Mouse (Mus musculus): ENCODE results near the gene Gnmt.
A peak's percentile ranks its signal among the peaks of the same experiment; 100 is the strongest.

The Gnmt gene

GRCm38 (mm10) chr17:46703971-46704886 lies 24.7 kb downstream of the Gnmt start:
- DNase-seq (ENCODE audit: low read depth, low spot score), result no peak

- no peak for DNase-seq (ENCODE audit: low read depth, low spot score)
Observed at GRCm38 (mm10) chr17:46702506-46702905, 26.5 kb downstream of the Gnmt start.

GRCm38 (mm10) chr17:46702100-46702499 lies 26.9 kb downstream of the Gnmt start:
- no peak for DNase-seq (ENCODE audit: low read depth, low spot score)

DNA sequence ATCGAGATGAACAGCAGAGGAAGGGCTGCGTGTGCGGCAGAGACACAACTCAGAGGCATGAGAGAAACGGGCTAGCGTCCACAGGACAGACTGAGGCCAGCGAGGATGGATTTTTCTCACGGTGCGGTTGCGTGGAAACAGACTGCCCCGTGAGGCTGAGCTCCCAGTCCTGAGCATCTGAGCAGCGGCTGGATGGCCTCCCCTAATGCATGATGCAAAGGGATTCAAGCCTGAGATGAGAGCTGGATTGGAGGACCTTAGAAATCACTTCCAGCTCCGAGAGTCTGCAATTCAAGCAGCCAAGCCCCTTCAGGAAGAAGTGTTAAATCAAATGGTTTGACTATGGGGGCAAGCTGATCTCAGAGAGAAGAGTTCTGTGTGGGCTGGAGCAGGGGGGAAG lies 27.5 kb downstream of the Gnmt start:
- no peak for DNase-seq (ENCODE audit: low read depth, low spot score)

DNA sequence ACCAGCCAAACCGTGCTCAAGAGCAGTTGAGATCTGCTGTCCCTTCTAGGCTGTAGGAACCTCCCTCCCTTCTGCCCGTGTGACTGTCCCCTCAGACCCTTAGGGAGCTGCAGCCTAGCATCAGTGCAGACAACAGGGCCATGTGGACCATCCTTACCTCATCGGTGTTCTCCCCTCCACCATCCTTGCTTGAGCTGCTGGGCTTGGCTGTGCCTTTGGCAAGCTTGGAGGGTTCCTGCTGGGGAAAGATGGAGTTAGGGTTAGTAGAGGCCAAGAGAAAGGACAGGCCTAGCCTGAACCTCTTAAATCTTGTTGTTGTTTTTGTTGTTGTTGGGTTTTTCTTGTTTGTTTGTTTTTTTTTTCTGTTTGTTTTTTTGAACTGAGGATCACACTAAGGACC lies 29.1 kb downstream of the Gnmt start:
- no peak for DNase-seq (ENCODE audit: low read depth, low spot score)

DNA sequence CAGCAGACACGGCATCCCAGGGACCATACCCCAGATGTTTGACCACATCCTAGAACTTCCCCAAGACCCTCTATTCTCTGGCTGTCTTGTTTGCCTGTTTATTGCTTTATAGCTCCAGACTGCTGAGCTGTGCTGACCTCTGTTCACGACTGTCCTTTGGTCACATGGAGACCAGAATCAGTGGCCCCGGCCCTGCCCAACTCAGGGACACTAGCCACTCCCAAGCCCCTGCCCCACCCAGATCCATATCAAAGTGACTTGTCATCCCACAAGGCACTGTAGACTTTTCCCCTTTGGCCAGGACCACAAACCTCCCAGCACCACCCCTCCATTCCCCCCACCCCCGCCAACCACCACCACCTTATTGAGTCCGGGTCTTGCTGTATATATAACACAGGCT lies 29.7 kb downstream of the Gnmt start:
- no peak for DNase-seq (ENCODE audit: low read depth, low spot score)

- DNase-seq (ENCODE audit: low read depth, low spot score), result no peak
Observed at GRCm38 (mm10) chr17:46698515-46698914, 30.5 kb downstream of the Gnmt start.

GRCm38 (mm10) chr17:46694517-46695063 lies 34.4 kb downstream of the Gnmt start:
- no peak for DNase-seq (ENCODE audit: low read depth, low spot score)

DNA sequence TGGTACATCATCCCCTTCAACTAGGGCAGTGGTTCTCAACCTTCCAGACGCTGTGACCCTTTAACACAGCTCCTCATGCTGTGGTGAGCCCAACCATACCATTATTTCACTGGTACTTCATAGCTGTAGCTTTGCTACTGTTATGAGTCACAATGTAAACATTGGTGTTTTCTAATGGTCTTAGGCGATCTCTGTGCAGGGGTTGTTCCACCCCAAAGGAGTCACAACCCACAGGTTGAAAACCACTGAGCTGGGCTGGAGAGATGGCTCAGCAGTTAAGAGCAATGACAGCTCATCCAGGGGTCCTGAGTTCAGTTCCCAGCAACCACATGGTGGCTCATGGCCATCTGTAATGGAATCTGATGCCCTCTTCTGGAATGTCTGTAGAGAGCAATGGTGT lies 37.6 kb downstream of the Gnmt start:
- no peak for DNase-seq (ENCODE audit: low read depth, low spot score)

DNA sequence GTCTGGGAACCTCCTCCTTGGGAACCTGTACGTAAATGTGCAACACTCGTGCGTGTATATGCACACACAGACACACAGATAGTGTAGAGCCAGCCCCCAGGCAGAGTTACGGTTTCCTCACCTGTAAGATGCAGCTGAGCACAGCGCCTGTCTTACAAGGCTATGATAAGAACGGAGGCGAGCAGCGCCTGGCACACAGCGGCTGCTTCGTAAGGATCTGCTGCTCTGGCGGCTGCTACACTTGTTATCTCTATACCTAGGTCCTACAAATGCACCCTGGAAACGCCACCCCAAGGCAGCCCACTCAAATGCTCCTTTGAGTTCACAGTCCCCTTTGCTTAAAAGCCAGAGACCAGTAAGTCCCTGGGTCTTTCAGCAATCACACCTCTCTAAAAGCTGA lies 38.3 kb downstream of the Gnmt start:
- no peak for DNase-seq (ENCODE audit: low read depth, low spot score)

DNA sequence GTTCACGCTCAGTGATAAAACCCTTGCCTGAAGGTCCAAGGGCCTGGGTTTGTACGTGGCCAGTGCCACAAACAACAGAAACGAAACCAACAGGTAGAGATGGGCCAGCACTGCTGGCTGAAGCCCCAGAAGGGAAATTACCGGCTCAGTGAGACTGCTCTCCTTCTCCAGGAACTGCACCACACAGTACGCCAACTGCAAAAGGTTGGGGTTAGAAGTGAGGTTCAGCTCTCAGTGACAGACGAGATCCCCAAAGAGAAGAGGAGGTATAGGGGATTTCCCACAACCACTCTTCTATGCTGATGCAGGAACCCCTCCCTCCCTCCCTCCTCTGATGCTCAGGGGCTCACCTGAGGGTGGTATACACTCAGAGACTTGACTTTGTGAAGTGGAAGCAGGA lies 43.1 kb downstream of the Gnmt start:
- no peak for DNase-seq (ENCODE audit: low read depth, low spot score)

DNA sequence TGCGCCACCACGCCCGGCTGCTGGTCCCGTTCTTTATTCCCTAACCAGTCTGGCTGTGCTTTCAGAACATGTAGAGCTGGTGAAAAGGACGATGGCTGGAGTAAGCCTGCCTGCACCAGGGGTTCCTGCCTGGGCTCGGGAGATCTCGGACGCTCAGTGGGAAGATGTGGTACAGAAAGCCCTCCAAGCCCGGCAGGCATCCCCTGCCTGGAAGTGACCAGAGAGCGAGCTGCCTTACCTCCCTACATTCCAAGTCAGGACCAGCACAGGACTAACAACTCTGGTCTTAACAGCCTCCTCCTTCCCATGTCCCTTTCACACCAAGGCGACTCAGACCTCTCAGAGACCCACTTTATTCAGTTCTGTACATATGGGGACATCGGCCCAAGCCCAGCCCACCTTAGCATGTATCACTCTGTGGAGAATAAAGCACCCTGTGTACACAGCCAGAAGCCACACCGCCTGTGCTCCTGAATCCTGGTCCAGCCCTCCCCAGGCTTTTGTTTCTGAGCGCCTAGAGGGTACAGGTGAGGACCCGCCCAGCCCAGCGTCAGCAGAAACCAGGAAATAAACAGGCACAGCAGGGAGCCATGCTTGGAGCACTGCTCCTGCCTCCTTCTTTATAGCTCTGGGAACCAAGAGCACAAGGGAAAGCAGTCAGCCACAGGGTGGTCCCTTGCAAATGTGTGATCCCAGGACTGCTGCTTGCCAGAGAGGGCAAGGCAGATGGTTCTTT lies 46.1 kb downstream of the Gnmt start:
- DNase-seq (ENCODE audit: low read depth, low spot score), result peak; percentile 61

DNA sequence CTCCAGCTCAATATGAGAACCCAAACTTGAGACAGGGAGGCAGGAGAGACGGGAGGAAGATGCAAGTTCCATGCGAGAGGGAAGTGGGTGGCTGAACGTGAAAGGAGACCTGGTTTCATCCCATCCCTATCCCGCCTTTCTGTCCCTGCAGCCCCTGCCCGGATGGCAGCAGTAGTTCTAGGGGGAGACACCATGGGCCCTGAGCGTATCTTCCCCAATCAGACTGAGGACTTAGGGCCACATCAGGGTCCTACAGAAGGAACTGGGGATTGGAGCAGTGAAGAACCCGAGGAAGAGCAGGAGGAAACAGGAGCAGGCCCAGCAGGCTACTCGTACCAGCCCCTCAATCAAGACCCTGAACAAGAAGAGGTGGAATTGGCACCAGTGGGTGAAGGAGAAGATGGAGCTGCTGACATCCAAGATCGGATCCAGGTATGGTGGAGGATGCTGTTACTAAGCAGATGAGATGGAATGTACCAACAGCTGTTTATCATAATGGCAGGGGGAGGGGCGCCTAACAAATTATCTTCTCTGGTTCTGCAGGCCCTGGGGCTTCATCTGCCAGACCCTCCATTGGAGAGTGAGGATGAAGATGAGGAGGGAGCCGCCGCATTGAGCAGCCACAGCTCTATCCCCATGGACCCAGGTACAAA lies 47.4 kb downstream of the Gnmt start:
- DNase-seq (ENCODE audit: low read depth, low spot score), result no peak

GRCm38 (mm10) chr17:46680760-46681373 lies 48.1 kb downstream of the Gnmt start, which contains the start of gene Klhdc3:
Gene Klhdc3 (minus strand): TSS chr17:46680914.
- DNase-seq (ENCODE audit: low read depth, low spot score), result peak; percentile 95

DNA sequence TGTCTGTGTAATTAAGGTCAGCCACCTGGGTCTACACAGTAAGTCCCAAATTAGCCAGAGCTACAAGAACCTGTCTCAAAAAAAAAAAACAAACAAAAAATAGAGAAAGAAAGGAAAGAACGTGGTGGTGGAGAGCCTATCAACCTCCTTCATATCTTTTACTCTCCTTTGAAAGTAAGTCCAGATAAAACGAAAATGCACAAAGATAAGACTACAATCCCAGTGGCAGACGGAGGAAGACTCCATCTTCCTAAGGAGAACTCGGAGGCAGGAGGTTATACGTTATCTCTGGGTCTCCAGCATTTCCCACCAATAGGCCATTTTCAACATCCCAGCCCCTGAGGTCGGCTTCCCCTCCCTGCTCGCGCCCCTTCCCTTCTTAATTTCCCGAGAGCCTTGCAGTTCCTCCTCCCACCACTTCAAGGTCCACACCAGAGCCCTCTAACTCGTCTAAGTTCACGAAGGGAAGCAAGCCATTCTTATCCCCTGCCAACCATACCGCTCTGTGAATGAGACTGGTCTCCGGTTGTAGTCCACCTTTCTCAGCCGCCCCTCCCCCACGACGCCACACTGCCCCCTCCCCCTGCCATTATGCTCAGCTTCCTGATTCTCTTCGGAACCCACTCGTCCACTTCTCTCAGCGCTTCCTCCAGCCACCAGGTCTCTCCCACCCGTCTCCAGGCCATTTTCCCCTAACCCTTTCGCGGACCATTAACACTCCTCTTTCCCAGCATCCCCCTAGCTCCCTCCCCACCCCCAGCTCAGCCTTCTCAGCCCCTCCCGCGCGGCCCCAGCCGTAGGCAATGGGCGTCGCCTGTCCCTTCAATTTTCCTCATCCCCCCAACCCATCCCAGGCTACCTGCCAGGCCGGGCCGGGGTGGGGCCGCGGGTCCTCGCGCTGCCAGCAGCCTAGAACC lies 48.9 kb downstream of the Gnmt start:
- DNase-seq (ENCODE audit: low read depth, low spot score), result peak; percentile 31

DNA sequence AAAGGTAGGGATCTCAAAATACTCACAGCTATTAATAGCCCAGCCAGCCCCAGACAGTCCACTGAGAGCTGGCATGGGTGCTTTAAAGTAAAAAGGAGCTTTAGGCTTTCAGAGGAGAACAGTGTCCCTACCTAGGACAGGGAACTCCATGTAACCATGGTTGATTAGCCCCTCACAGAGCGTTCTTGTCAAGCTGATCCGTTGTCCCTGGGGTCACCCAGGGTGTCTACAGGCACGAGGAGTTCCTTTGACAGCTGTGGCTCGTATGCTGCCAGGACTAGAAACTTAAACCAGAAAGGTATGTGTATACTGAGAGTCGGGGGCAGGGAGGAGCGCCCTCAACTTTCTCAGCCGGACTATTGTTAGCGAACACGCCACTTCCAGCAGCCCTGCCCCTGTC lies 50.1 kb downstream of the Gnmt start:
- DNase-seq (ENCODE audit: low read depth, low spot score), result no peak

GRCm38 (mm10) chr17:46678416-46678815 lies 50.6 kb downstream of the Gnmt start, which contains the start of gene Mea1:
Gene Mea1 (plus strand): TSS chr17:46678793.
- no peak for DNase-seq (ENCODE audit: low read depth, low spot score)
